Mouse (Mus musculus): ENCODE results near the gene Med9. TPM values are rescaled to one million over a fixed set of nuclear protein-coding genes. Genes with fewer than 3 reads are reported as not detected.

Med9 gene
- polyA plus RNA-seq (2015; fragmentation: Nextera tagmentation; extraction: Ambion mirVana): 39.8 and 39.9 TPM in 2 replicates

DNA sequence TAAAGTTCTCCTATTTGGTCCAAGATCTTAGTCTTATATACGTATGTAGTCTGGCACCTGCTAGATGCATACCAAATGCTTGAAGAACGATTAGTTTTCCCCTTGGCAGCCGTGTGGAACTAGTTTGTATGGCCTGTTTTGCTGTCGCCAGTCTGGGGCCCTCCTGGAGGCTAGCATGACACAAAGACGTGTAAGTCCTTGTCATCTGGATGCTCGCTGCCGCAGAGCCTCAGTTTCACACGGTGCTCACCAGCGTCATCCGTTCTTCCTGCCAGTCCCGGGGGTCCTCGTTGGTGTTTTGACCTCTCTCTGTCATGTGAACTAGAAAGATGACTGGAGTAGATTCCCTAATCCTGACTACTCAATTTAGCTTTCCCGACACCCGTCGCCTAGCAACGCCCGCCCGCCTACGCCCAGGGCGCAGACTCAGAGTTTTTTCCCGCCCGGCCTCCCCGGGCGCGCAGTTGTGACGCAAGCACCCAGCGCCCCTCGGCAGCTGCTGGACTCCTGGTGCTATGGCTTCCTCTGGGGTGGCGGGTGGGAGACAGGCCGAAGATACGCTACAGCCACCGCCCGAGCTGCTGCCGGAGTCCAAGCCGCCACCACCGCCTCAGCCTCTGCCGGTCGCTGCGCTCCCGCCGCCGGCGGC lies at the start of gene Med9:
TSS of gene Med9 (plus strand) at position 455 of the 649 bp plus-strand sequence.
- Histone ChIP-seq H3K4me2 (replicated peaks) (peak within 1 kb of the TSS; percentile 73), H3K36me3 (no peaks in the 10 kb centered on the region), H3K4me3 (peak within 1 kb of the TSS; percentile 90), H3K9ac (replicated peaks) (peak within 1 kb of the TSS; percentile 97), H3K4me1 (peaks cover 21% of the 10 kb centered on the region), H3K27ac (replicated peaks) (peak within 1 kb of the TSS; percentile 81), H3K9me3 (no peaks in the 10 kb centered on the region), H3K27me3 (no peaks in the 10 kb centered on the region)
- under 1% methylated on average over 43 of the region's 43 CpGs for WGBS
- ATAC-seq (replicated peaks): peak; percentile 98

DNA sequence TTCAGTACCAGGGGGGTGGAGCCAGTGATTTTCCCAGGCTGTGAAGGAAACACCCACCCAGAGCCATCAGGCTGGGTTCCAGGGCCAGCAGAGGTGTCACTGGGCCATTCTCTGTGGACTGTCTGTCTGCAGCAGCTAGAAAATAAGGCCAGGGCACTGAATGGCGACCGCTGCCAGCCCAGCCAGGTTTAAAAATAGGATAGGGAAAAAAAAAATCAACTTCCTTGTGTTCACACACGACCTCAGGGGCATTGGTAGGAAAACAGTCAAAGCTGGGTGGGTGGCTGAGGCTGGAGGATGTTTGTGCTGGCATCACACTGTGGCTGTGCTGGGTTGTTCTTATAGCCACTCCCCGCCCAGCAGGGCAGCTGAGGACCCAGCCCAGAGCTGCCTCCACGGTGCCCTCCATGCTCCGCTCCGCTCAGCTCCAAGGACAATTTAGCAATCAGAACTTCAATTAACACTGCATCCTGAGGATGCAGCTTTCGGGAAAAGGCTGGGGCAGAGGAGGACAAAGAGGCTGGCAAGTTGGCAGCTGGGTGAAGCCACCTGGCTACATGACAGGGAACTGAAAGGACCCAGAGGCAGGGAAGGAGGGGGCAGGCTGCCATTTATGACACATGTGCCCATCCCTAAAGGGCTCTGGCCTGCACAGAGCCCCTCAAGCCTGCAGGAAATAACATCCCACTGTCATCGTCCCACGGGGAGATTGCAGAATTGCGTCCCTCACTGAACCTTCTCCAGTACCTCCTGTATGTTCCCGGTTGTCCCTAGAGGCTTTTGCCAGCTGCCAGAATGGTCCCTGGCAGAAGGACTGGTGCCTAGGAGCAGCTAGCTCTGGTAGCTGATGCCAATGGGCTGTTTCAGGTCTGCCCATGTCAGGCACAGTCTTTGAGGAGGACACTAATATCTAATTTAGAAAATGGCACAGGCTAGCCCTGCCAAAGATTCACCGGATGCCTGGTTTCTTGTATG lies 48.0 kb upstream of the Med9 start:
- Histone ChIP-seq H3K4me1 (peaks cover 9% of the 10 kb centered on the region), H3K36me3 (no peaks in the 10 kb centered on the region), H3K4me2 (replicated peaks) (no peak overlapping the region), H3K9ac (replicated peaks) (no peak overlapping the region), H3K27me3 (no peaks in the 10 kb centered on the region), H3K4me3 (no peak overlapping the region), H3K27ac (replicated peaks) (peak overlapping the region; percentile 36), H3K9me3 (no peaks in the 10 kb centered on the region)
- 47% methylated on average over 13 of the region's 13 CpGs for WGBS
- ATAC-seq (replicated peaks): no peak

DNA sequence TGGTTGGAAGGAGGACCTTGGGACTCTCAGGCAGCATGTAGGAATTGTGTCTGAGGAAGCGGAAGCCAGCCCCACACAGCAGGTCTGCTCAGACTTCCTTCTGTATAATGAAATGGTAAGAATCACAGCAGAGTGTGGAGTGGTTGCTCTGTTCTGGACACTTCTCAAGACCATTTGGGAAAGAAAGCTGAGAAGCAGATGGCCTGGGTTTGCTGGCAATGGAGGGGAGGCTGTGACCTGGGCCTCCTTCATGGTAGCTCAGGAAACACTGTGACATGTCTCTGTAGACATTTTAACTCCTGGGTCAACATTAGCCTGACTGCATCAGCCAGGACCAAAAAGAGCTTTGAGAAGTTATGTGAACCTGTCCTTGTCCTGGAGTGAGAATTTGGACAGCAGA lies 47.0 kb upstream of the Med9 start:
- H3K27me3 ChIP-seq: no peaks in the 10 kb centered on the region
- 88% methylated on average over 1 of the region's 1 CpGs for WGBS
- no peak overlapping the region for H3K4me3 ChIP-seq
- no peak for ATAC-seq (replicated peaks)
- 0 out of 2 replicates have a peak overlapping the region, but pooled peaks have one; percentile 6 for H3K27ac ChIP-seq (replicated peaks)
- H3K4me2 ChIP-seq (replicated peaks): no peak overlapping the region
- peaks cover 9% of the 10 kb centered on the region for H3K4me1 ChIP-seq
- H3K36me3 ChIP-seq: no peaks in the 10 kb centered on the region
- H3K9me3 ChIP-seq: no peaks in the 10 kb centered on the region
- H3K9ac ChIP-seq (replicated peaks): no peak overlapping the region

DNA sequence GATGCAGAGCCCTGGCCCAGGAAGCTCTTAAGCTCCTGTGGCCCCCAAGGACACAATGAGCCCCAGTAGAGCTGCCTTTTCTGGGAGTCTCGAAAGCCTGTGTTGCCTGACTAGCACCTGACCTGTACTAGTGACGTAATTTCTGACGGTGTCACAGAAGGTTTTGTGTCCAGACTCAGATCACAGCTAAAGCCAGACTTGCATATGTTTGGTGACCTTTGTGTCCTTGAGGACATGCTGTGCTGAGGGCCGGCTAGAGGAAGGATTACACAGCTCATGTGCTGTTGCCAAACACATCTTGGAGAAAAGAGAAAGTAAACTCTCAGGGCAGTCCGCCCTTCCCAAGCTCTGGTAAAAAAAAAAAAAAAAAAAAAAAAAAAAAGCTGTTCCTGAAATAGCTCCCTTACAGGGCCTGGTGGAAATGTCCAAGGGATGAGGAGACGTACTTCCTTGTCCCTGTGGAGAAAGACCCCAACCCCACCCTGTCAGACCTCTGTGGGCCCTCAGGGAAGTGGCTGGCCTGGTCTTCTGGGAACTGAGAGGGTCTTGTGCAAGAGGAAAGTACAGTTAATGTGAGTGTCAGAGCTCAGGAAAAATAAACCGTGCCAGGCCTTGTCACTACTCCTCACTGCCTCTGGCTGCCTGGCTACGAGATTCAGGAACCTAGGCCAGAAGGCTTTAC lies 45.8 kb upstream of the Med9 start:
- no peak overlapping the region for H3K4me3 ChIP-seq
- H3K27me3 ChIP-seq: no peaks in the 10 kb centered on the region
- no peak overlapping the region for H3K4me2 ChIP-seq (replicated peaks)
- H3K36me3 ChIP-seq: no peaks in the 10 kb centered on the region
- H3K4me1 ChIP-seq: peaks cover 9% of the 10 kb centered on the region
- no peak overlapping the region for H3K27ac ChIP-seq (replicated peaks)
- WGBS: 54% methylated on average over 8 of the region's 8 CpGs
- H3K9me3 ChIP-seq: no peaks in the 10 kb centered on the region
- ATAC-seq (replicated peaks): no peak
- no peak overlapping the region for H3K9ac ChIP-seq (replicated peaks)

DNA sequence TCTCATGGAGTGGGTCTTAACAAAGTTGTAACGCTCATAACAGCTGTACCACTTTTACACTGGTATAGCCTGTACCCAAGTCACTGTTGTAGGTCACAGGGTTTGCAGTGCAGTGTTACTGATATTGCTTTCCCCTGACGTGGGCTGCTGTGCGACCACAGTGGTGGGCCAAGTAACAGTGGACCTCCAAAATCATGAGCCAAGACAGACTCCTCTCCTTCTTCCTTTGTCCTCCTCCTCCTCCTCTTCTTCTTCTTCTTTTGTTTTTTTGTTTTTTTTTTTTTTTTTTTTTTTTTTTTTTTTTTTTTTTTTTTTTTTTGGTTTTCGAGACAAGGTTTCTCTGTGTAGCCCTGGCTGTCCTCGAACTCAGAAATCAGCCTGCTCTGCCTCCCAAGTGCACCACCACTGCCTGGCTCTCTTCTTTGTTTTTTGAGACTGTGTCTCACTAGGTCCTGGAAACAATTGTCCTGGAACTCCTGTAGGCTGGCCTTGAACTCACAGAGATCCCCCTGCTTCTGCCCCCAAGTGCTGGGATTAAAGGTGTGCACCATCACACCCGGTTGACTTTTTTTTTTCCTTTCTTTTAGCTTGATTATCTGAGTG lies 41.4 kb upstream of the Med9 start:
- H3K27ac ChIP-seq (replicated peaks): no peak overlapping the region
- no peak overlapping the region for H3K9ac ChIP-seq (replicated peaks)
- no peaks in the 10 kb centered on the region for H3K9me3 ChIP-seq
- no peaks in the 10 kb centered on the region for H3K4me1 ChIP-seq
- H3K27me3 ChIP-seq: no peaks in the 10 kb centered on the region
- no peak overlapping the region for H3K4me3 ChIP-seq
- 93% methylated on average over 6 of the region's 6 CpGs for WGBS
- no peaks in the 10 kb centered on the region for H3K36me3 ChIP-seq
- ATAC-seq (replicated peaks): no peak
- H3K4me2 ChIP-seq (replicated peaks): no peak overlapping the region

DNA sequence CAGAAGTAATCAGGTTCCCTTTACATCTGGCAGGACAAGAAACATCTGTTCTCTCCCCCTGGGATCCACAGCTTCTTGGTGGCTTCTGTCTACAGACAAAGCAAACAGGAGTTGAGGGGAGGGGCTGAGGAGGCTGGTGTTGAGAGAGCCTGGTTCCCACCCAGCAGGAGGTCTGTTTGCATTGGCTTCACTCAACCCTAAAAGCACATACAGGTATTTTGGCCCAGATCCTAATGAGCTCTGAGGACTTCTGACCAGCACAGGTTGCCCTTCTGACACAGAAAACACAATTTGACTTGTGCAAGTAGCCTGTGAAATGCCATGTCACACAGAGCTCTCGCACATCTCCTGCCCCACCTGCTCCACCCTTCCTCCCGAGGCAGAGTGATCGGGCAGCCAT lies 39.6 kb upstream of the Med9 start:
- Histone ChIP-seq H3K9ac (replicated peaks) (no peak overlapping the region), H3K4me3 (no peak overlapping the region), H3K27ac (replicated peaks) (no peak overlapping the region), H3K36me3 (no peaks in the 10 kb centered on the region), H3K27me3 (no peaks in the 10 kb centered on the region), H3K4me2 (replicated peaks) (no peak overlapping the region), H3K4me1 (no peaks in the 10 kb centered on the region), H3K9me3 (no peaks in the 10 kb centered on the region)
- ATAC-seq (replicated peaks): no peak
- 65% methylated on average over 3 of the region's 3 CpGs for WGBS

DNA sequence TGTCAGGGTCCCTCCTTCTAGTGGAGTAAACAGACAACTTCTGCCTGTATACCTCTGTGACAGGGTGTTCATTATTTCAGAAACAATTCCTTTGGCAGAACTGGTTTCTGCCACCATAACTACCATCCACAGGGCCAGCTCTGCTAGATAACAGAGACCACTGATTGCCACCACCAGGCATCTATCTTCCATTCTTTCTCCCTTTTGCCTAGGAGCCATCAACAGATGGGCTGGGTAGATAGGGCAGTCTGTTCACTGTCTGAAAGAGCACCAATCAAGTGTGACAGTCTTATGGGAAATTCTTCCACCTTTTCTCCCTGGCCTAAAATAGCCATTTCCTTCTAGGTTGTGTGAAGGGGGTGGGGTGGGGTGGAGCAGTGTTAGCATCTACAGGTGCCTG lies 37.4 kb upstream of the Med9 start:
- Histone ChIP-seq H3K36me3 (no peaks in the 10 kb centered on the region), H3K9ac (replicated peaks) (no peak overlapping the region), H3K9me3 (no peaks in the 10 kb centered on the region), H3K27me3 (no peaks in the 10 kb centered on the region), H3K4me2 (replicated peaks) (no peak overlapping the region), H3K4me1 (no peaks in the 10 kb centered on the region), H3K4me3 (no peak overlapping the region), H3K27ac (replicated peaks) (no peak overlapping the region)
- no peak for ATAC-seq (replicated peaks)

DNA sequence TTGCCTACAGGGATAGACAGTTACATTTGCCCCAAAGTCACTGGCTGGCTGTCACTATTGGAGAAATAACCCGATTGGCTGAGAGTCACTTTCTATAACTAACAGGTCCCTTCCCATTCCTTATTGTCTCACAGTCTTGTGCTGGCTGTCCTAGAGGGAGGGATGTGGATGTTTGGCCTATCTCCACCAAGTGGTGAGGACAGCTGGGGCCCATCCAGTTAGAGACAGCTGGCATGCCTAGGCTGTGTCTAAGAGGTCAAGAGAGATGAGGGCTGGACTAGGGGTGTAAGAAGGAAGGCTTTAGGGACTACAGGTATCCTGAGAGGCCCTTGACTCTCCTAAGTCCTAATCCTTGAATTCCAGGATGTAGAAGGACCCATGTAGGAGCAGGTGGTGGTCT lies 36.5 kb upstream of the Med9 start:
- H3K9me3 ChIP-seq: no peaks in the 10 kb centered on the region
- no peaks in the 10 kb centered on the region for H3K36me3 ChIP-seq
- H3K4me3 ChIP-seq: no peak overlapping the region
- H3K27me3 ChIP-seq: no peaks in the 10 kb centered on the region
- no peaks in the 10 kb centered on the region for H3K4me1 ChIP-seq
- ATAC-seq (replicated peaks): no peak
- H3K27ac ChIP-seq (replicated peaks): no peak overlapping the region
- 80% methylated on average over 1 of the region's 1 CpGs for WGBS
- H3K9ac ChIP-seq (replicated peaks): no peak overlapping the region
- H3K4me2 ChIP-seq (replicated peaks): no peak overlapping the region

DNA sequence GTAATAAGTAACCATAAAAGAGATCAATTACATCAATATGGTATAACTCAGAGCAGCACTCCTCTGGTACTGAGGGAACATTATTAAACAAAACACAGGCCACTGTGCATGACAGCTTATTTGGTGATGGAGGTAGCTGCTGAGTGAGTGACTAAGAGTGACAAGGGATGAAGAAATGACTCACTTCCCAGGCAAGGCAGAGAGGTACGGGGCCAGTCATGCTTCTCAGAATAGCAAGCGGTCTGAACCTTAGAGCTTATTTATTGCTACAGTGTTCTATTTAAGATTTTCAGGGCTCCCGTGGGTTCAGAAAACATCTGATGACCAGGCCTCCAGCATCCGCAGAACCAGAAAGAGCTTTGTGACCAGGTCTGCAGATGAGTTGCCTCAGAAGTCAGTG lies 34.3 kb upstream of the Med9 start:
- Histone ChIP-seq H3K4me3 (no peak overlapping the region), H3K4me2 (replicated peaks) (no peak overlapping the region), H3K36me3 (no peaks in the 10 kb centered on the region), H3K27me3 (no peaks in the 10 kb centered on the region), H3K4me1 (no peaks in the 10 kb centered on the region), H3K9me3 (no peaks in the 10 kb centered on the region), H3K27ac (replicated peaks) (no peak overlapping the region), H3K9ac (replicated peaks) (no peak overlapping the region)
- WGBS: 91% methylated on average over 4 of the region's 4 CpGs
- no peak for ATAC-seq (replicated peaks)

DNA sequence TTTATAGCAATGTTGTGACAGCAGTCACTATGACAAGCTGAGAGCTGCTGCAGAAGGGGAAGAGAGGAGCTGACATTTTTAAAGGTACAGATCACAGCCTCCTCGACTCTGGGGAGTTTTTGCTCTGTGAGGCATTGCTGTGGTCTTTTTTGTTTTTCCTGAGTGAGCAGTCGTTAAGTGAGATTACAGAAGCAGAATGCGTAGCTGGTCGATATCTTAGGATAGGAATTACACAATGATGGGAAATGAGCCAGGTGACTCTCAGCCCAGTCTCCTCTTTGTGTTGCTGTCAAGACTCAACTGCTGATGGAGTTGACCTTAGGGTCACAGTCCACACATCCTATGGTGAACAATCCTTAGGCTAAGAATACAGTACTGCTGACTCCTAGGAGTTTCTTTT lies 30.0 kb upstream of the Med9 start:
- no peak overlapping the region for H3K4me2 ChIP-seq (replicated peaks)
- no peaks in the 10 kb centered on the region for H3K9me3 ChIP-seq
- H3K4me3 ChIP-seq: no peak overlapping the region
- no peaks in the 10 kb centered on the region for H3K27me3 ChIP-seq
- no peak for ATAC-seq (replicated peaks)
- H3K9ac ChIP-seq (replicated peaks): no peak overlapping the region
- WGBS: 28% methylated on average over 4 of the region's 4 CpGs
- H3K4me1 ChIP-seq: no peaks in the 10 kb centered on the region
- no peak overlapping the region for H3K27ac ChIP-seq (replicated peaks)
- no peaks in the 10 kb centered on the region for H3K36me3 ChIP-seq

DNA sequence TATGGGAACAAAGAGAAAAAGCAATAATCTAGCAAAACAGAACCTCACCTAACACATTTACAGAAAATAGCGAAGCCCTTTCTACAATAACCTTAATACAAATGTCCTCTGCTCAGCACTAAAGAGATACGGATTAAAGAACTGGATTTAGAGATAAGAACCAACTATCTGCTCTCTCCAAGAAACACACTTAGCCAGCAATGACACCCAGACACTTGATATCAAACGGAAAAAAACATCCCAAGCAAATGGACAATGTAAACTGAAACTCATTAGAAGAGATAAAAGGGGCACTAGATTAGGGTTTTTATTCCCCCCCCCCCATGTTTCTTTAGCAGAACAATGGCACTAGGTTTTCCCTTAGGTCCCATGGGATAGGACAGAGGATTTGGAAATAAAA lies 28.6 kb upstream of the Med9 start:
- 76% methylated on average over 3 of the region's 3 CpGs for WGBS

DNA sequence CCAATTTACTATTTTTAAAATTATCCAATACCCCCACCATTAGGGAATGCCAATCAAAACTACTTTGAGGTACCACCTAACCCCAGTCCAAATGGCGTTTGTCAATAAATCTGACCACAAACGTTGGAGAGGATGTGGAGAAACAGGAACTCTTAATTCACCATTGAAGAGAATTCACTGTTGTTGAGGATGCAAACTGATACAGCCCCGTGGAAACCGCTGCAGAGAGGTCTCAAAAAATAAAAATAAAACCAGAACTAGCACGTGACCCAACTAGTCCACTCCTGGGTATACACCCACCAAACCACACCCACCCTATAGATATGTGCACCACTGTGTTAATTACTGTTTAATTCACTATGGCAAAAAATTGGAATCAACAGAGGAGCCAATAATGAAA lies 27.7 kb upstream of the Med9 start:
- H3K27ac ChIP-seq (replicated peaks): no peak overlapping the region
- 81% methylated on average over 5 of the region's 5 CpGs for WGBS
- H3K4me1 ChIP-seq: no peaks in the 10 kb centered on the region
- H3K9me3 ChIP-seq: no peaks in the 10 kb centered on the region
- H3K4me3 ChIP-seq: no peak overlapping the region
- no peak overlapping the region for H3K9ac ChIP-seq (replicated peaks)
- no peak overlapping the region for H3K4me2 ChIP-seq (replicated peaks)
- ATAC-seq (replicated peaks): no peak
- H3K36me3 ChIP-seq: no peaks in the 10 kb centered on the region
- no peaks in the 10 kb centered on the region for H3K27me3 ChIP-seq

More for the DNA sequence above, 28.6 kb upstream of the Med9 start:
- Histone ChIP-seq H3K4me1 (no peaks in the 10 kb centered on the region), H3K4me3 (no peak overlapping the region), H3K27ac (replicated peaks) (no peak overlapping the region), H3K36me3 (no peaks in the 10 kb centered on the region), H3K9ac (replicated peaks) (no peak overlapping the region), H3K4me2 (replicated peaks) (no peak overlapping the region), H3K27me3 (no peaks in the 10 kb centered on the region), H3K9me3 (no peaks in the 10 kb centered on the region)
- no peak for ATAC-seq (replicated peaks)

Data from forebrain, embryonic 15.5 days (tissue).